22 mouse cellular contexts compared by ENCODE assay signal in the genomic region with DNA sequence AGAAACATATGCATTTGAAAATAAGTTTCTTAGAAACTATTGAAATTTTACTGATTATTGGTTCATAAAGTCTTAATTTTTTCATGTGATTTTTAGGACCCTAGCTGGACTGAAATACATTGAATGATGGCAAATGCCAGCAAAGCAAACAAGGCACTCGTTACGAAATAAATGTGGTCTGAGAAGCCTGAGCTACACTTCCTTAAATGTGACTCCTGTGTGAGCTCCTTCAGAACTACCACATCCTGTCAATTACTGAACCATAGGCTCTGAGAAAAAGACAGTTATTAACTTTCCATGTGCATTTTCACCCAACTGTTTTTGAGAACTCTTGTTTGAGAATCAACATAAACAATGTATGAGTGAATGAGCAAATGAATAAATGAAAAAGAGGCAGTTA.
A peak's percentile ranks its signal among the peaks of the same experiment; 100 is the strongest.
DNase-seq lines count a peak whose midpoint lies in the region; ATAC-seq lines count a peak whose summit lies in the region.
"Had no signal": no experiment of that assay in that cellular context is flagged by ENCODE, and none has a peak within 500 bp of the region (broad histone marks: within the 10 kb centered on the region; RNA-seq: fewer than 3 reads in every experiment).

No protein-coding gene starts in this region.

- peak; percentile 6 for DNase-seq in thymus, postnatal 0 days (ENCODE audit: low spot score)
- no peak for DNase-seq in thymus, postnatal 25 days
- DNase-seq in kidney, postnatal 14 days, result no peak
- no peak for DNase-seq in c-Kit-positive CD71-positive TER-119-positive erythroid progenitor cells, embryonic 14.5 days (ENCODE audit: low spot score)
- DNase-seq in layer of hippocampus, adult 18-20 months (ENCODE audit: low spot score in 2 of 2), result no peak
- DNase-seq: adrenal gland, adult 8-10 months; adrenal gland, postnatal 25 days; B cell, adult 2 months; cerebellum, adult 11 months; cerebellum, adult 2 months; cerebellum, adult 9-11 months; cerebellum, postnatal 25 days; embryo, embryonic 11 days; gastrocnemius, postnatal 25 days; heart, adult 2 months; heart, postnatal 14 days; heart, postnatal 4 days had no signal

- ATAC-seq in granulocyte monocyte progenitor cell, adult 5-6 weeks (replicated peaks; ENCODE audit: poor library complexity, severe bottlenecking), result peak; percentile 100
- ATAC-seq in megakaryocyte progenitor cell, adult 5-6 weeks (replicated peaks; ENCODE audit: poor library complexity), result peak; percentile 100
- ATAC-seq: activated CD4-positive, CD25-positive, alpha-beta regulatory T cell, adult 4 months; forebrain, embryonic 15.5 days; hindbrain, embryonic 16.5 days had no signal
